8 mouse cellular contexts compared by ENCODE assay signal in the genomic region with DNA sequence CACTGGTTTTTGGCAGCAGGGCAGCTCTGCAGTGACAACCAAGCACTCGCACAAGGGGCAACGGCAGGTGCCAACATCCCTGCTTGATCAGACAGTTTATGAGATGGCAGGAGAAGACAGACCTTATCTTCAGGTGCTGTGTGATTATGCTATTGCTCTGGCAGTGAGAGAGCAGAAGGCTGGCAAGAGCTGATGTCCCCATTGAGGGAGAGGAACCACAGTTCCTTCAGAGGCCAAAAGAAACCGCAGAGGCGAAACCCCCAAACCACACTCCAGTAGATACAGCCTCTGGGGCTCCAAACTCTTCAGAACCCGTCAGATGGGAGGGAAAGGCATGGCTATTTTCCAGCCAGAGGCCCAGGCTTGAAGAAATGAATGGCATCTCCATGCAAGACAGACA. TPM values are rescaled to one million over a fixed set of nuclear protein-coding genes. Genes with fewer than 3 reads are reported as not detected.
DNase-seq lines count a peak whose midpoint lies in the region; ATAC-seq and TF ChIP-seq lines count a peak whose summit lies in the region.

No protein-coding gene starts in this region.

- H3K4me3 ChIP-seq in intestine, embryonic 15.5 days (replicated peaks), result peak overlapping the region; percentile 76
- no peak overlapping the region for H3K4me3 ChIP-seq in intestine, postnatal 0 days (ENCODE audit: low read depth, low read length)
- peak overlapping the region; percentile 66; the same call in 1 of the 2 replicates for H3K4me3 ChIP-seq in embryonic facial prominence, embryonic 12.5 days
- H3K4me3 ChIP-seq in hindbrain, embryonic 12.5 days, result peak overlapping the region; percentile 80
- peak overlapping the region; percentile 81; the same call in 1 of the 2 replicates for H3K4me3 ChIP-seq in midbrain, embryonic 12.5 days

- H3K27ac ChIP-seq in intestine, embryonic 15.5 days, result no peak overlapping the region
- H3K27ac ChIP-seq in intestine, postnatal 0 days (ENCODE audit: low read depth, low read length), result no peak overlapping the region
- no peak overlapping the region for H3K27ac ChIP-seq in embryonic facial prominence, embryonic 12.5 days
- H3K27ac ChIP-seq in hindbrain, embryonic 12.5 days, result no peak overlapping the region
- H3K27ac ChIP-seq in midbrain, embryonic 12.5 days (replicated peaks), result 0 out of 2 replicates have a peak overlapping the region, but pooled peaks have one; percentile 1

- DNase-seq in urinary bladder, adult 2 months (ENCODE audit: low spot score), result no peak
- DNase-seq in right cerebral cortex, adult 2 months (ENCODE audit: low spot score in 2 of 2), result no peak
- no peak for DNase-seq in right cerebral cortex, adult 18-20 months

- TF ChIP-seq CTCF in intestine, postnatal 0 days (IDR thresholded peaks at IDR 0.05; ENCODE audit: low read depth), result no peak

- whole genome bisulfite sequencing in intestine, embryonic 15.5 days, result 56% methylated on average over 5 of the region's 5 CpGs
- WGBS in intestine, postnatal 0 days, result 59% methylated on average over 5 of the region's 5 CpGs
- 44% methylated on average over 5 of the region's 5 CpGs for WGBS in embryonic facial prominence, embryonic 12.5 days
- WGBS in hindbrain, embryonic 12.5 days, result 51% methylated on average over 5 of the region's 5 CpGs
- WGBS in midbrain, embryonic 12.5 days, result 45% methylated on average over 5 of the region's 5 CpGs

- ATAC-seq in intestine, embryonic 15.5 days, result no peak
- ATAC-seq in intestine, postnatal 0 days, result no peak
- no peak for ATAC-seq in embryonic facial prominence, embryonic 12.5 days (ENCODE audit: insufficient number of reproducible peaks, insufficient read depth, low FRiP score, low TSS enrichment)
- no peak for ATAC-seq in hindbrain, embryonic 12.5 days (ENCODE audit: low FRiP score)
- no peak for ATAC-seq in midbrain, embryonic 12.5 days (ENCODE audit: low FRiP score, low read depth)

- H3K9ac ChIP-seq in intestine, embryonic 15.5 days, result no peak overlapping the region
- no peak overlapping the region for H3K9ac ChIP-seq in intestine, postnatal 0 days (ENCODE audit: low read depth, low read length)
- H3K9ac ChIP-seq in embryonic facial prominence, embryonic 12.5 days, result peak overlapping the region; percentile 78; the same call in 1 of the 2 replicates
- peak overlapping the region; percentile 92 for H3K9ac ChIP-seq in hindbrain, embryonic 12.5 days
- H3K9ac ChIP-seq in midbrain, embryonic 12.5 days (replicated peaks), result no peak overlapping the region

- no peaks in the 10 kb centered on the region for H3K36me3 ChIP-seq in intestine, embryonic 15.5 days
- H3K36me3 ChIP-seq in intestine, postnatal 0 days (ENCODE audit: control insufficient read depth, insufficient read depth), result no peaks in the 10 kb centered on the region
- H3K36me3 ChIP-seq in embryonic facial prominence, embryonic 12.5 days, result no peaks in the 10 kb centered on the region
- H3K36me3 ChIP-seq in hindbrain, embryonic 12.5 days, result no peaks in the 10 kb centered on the region
- no peaks in the 10 kb centered on the region for H3K36me3 ChIP-seq in midbrain, embryonic 12.5 days

- H3K4me2 ChIP-seq in intestine, embryonic 15.5 days (replicated peaks), result 0 out of 2 replicates have a peak overlapping the region, but pooled peaks have one; percentile 99
- H3K4me2 ChIP-seq in intestine, postnatal 0 days (replicated peaks; ENCODE audit: low read depth), result no peak overlapping the region; the same call in 1 of the 2 replicates
- H3K4me2 ChIP-seq in embryonic facial prominence, embryonic 12.5 days (replicated peaks), result peak overlapping the region; percentile 87
- H3K4me2 ChIP-seq in hindbrain, embryonic 12.5 days (replicated peaks), result peak overlapping the region; percentile 93
- peak overlapping the region; percentile 88 for H3K4me2 ChIP-seq in midbrain, embryonic 12.5 days (replicated peaks)

- peaks cover 8% of the 10 kb centered on the region; the same call in 1 of the 2 replicates for H3K4me1 ChIP-seq in intestine, embryonic 15.5 days (replicated peaks)
- peaks cover 5% of the 10 kb centered on the region; the same call in 1 of the 2 replicates for H3K4me1 ChIP-seq in intestine, postnatal 0 days (replicated peaks; ENCODE audit: control insufficient read depth, insufficient read depth, low read length)
- H3K4me1 ChIP-seq in embryonic facial prominence, embryonic 12.5 days, result peaks cover 18% of the 10 kb centered on the region; the same call in 1 of the 2 replicates
- peaks cover 20% of the 10 kb centered on the region for H3K4me1 ChIP-seq in hindbrain, embryonic 12.5 days
- peaks cover 19% of the 10 kb centered on the region for H3K4me1 ChIP-seq in midbrain, embryonic 12.5 days

- no peaks in the 10 kb centered on the region for H3K9me3 ChIP-seq in intestine, embryonic 15.5 days
- no peaks in the 10 kb centered on the region for H3K9me3 ChIP-seq in intestine, postnatal 0 days (ENCODE audit: control insufficient read depth)
- no peaks in the 10 kb centered on the region for H3K9me3 ChIP-seq in embryonic facial prominence, embryonic 12.5 days
- no peaks in the 10 kb centered on the region for H3K9me3 ChIP-seq in hindbrain, embryonic 12.5 days (replicated peaks)
- no peaks in the 10 kb centered on the region for H3K9me3 ChIP-seq in midbrain, embryonic 12.5 days

- no peaks in the 10 kb centered on the region for H3K27me3 ChIP-seq in intestine, embryonic 15.5 days (replicated peaks)
- peaks cover 10% of the 10 kb centered on the region; the same call in 1 of the 2 replicates for H3K27me3 ChIP-seq in intestine, postnatal 0 days (replicated peaks; ENCODE audit: control insufficient read depth, insufficient read depth, low read length)
- H3K27me3 ChIP-seq in embryonic facial prominence, embryonic 12.5 days, result 0 out of 2 replicates have a peak, but pooled peaks cover 4% of the 10 kb centered on the region
- peaks cover 5% of the 10 kb centered on the region; the same call in 1 of the 2 replicates for H3K27me3 ChIP-seq in hindbrain, embryonic 12.5 days
- H3K27me3 ChIP-seq in midbrain, embryonic 12.5 days, result peaks cover 9% of the 10 kb centered on the region

RNA-seq across cellular contexts. Expression of a gene that starts 0.9 kb away (rescaled TPM):
- 1.7 TPM in 2 replicates for polyA plus RNA-seq in intestine, embryonic 15.5 days (2015; fragmentation: Nextera tagmentation; extraction: Ambion mirVana)
- 0.48 and 0.69 TPM in 2 replicates for polyA plus RNA-seq in intestine, postnatal 0 days (2015; fragmentation: Nextera tagmentation; extraction: Ambion mirVana)
- polyA plus RNA-seq in embryonic facial prominence, embryonic 12.5 days (2016; fragmentation: Nextera tagmentation; extraction: Ambion mirVana), result 5.2 and 5.8 TPM in 2 replicates
- 15.7 and 15.9 TPM in 2 replicates for polyA plus RNA-seq in hindbrain, embryonic 12.5 days (2016; fragmentation: Nextera tagmentation; extraction: Ambion mirVana)
- 12.7 and 13.1 TPM in 2 replicates for polyA plus RNA-seq in midbrain, embryonic 12.5 days (2016; fragmentation: Nextera tagmentation; extraction: Ambion mirVana)
- 0.28 and 0.30 TPM in 2 replicates for polyA plus RNA-seq in urinary bladder, adult 2 months (2012; rRNA removed)

Comparison
In these comparisons a context has a peak if more than half of its experiments do, and no peak if none do; other contexts are left out.
1. H3K9ac ChIP-seq: peak in embryonic facial prominence, embryonic 12.5 days (single experiment) and hindbrain, embryonic 12.5 days (single experiment); none in intestine, embryonic 15.5 days (single experiment), intestine, postnatal 0 days (single experiment) and midbrain, embryonic 12.5 days (single experiment).